Mouse (Mus musculus): ENCODE results near the gene Cst6. TPM values are rescaled to one million over a fixed set of nuclear protein-coding genes. Genes with fewer than 3 reads are reported as not detected.
"Not testable (repeated sequence)": the region's sequence is repeated elsewhere in the genome, so short reads cannot be mapped to it uniquely, and the experiment has no call there.

Gene Cst6
- 10 to 100 TPM; 17.3 to 21.4 TPM for total RNA-seq (2021)
- long read RNA-seq, experiment 1, transcript Cst6-201 (3 exons, 3,951 nt), result major isoform, 15 of 18 reads
- long read RNA-seq, experiment 1, partial matches to known transcripts, result 1 of 18 reads
- long read RNA-seq, experiment 1, other reads (novel, unspliced or antisense), result 0 of 18 reads
- long read RNA-seq, experiment 2, transcript Cst6-201 (3 exons, 3,951 nt), result major isoform, 17 of 18 reads
- long read RNA-seq, experiment 2, partial matches to known transcripts, result 1 of 18 reads
- long read RNA-seq, experiment 2, other reads (novel, unspliced or antisense), result 0 of 18 reads

DNA sequence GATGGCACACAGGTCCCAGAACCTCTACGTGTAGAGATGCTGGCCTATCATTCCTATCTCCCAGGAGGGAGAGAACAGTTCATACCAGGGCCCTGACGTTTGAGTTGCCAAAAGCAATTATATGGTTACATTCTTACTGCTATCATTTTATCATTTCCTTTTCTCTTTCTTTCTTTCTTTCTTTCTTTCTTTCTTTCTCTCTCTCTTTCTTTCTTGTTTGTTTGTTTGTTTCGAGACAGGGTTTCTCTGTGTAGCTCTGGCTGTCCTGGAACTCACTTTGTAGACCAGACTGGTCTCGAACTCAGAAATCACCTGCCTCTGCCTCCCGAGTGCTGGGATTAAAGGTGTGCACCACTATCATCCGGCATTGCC lies at the start of gene Cst6:
Gene Cst6 (minus strand): TSS at position 73 of the 372 bp plus-strand sequence.
- DNase-seq, result not testable (repeated sequence)

DNA sequence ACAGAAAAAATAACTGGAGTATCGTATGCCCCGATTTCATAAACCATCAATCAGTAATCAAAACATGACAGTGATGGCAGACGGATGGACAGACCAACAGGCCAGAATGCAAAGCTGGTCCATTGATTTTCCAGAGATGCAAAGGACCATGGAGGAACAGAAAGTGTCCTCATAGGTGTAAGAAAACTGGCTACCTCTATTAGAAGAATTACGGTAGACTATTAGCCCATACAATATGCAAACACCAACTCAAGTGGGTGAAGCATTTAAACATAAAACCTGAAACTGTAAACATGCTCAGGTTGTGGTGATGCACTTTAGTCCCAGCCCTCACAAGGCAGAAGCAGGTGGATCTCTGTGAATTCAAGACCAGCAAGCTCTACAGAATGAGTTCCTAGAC lies 46.0 kb upstream of the Cst6 start:
- no peak for DNase-seq

DNA sequence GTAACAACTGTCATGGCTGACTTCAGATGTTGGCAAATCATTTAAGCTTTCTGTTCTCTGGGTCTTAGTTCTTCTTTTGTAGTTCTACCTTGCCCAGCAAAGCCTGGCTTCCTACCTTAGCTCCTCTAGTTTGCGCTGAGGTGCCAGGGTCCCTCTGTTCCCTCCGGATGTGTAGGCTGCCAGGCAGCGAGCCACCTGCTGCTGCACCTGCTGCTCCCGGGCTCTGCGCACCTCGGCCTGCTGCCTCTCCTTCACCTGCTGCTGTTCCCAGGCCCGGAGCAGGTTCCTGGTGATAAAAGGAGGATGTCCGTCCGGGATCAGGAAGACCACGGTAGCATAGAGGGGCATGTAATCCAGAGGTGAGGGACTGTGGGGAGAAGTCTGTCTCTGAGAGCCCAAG lies 44.8 kb upstream of the Cst6 start:
- DNase-seq, result no peak

DNA sequence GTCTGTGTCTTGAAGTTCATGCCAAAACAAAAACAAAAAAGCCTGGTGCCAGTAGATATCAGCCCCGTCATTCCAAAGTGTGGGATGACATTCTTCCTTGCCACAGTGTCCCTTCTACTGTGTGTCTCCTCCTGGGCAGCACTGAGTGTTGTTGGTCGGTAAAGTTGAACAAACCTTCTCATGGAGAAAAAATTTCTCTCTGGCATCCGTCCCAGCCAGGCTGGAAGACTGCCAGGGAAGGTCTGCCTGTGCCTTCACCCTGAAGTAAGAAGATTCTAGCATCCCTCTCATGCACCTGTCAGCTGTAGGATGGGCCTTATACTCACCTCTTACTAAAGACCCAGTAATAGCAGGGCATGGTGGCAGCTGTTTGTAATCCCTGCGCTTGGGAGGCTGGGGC lies 43.5 kb upstream of the Cst6 start:
- DNase-seq, result peak; percentile 41 to 79

DNA sequence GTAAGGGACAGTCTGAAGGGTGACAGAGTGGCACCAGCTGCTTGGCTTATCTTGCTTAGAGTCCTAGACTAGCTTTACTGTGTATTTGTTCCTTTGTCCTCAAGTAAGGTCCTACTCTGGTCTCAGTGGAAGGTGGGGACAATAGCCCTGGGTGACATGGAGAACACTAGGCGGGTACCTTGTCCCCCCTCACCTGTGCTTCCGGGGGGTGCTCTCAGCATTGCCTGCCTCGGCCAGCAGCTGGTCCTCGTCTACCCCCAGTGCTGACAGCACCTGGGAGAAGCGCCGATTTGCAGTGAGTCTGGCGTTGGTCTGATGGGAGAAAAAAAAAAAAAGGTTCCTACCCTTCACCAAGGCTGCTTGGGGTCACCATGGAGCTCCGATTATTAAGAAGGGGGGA lies 41.0 kb upstream of the Cst6 start:
- no peak for DNase-seq

DNA sequence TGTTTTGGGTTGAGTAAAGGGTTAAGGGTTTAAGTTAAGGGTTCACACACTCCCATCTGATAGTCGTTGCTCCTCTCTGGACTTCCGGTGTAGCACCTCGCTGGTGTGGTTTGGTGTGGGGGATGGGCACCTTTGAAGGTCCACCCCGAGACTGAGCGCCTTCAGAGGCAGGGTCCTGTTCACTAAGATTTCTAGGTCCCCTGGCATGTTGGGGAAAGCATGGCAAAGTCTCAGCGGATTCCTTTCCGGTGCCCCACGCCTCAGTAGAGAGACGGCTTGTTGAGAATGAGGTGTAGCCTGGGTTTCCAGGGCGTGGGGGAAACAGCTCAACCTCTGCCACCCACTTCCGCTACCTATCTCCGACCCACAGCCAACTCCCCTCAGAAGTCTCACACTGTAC lies 40.3 kb upstream of the Cst6 start:
- DNase-seq, result peak; percentile 45 to 52

DNA sequence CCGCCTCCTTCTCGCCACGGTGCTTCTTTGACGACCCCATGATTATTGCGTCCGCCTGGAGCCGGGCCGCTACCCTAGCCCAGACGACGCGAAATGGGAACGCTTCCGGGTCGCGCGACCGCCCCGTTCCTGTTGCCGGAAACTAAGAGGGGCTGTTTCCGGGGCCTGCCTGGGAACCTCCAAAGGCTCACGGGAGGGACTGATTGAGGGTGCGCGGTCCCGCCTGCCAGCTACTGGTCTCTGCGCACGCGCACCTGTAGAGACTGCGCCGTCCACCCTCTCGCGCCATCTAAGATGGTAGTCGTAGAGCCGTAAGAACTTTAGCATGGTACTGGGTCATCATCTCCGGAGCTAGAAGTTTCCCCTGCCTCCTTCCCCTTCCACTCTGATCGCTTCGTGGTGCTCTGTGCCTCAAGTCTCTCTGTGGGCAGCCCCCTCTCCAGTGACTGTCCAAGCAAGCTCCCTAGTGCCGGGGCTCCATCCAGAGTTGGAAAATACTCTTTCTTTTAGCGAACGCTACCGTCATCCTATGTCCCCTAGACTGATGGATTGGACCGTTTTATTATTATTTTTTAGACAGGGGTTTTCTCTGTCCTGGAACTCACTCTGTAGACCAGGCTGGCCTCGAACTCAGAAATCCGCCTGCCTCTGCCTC lies 39.3 kb upstream of the Cst6 start, which contains the start of gene Sart1:
Gene Sart1 (minus strand): TSS at position 116 of the 655 bp plus-strand sequence.
- peak; percentile 94 to 98 for DNase-seq

DNA sequence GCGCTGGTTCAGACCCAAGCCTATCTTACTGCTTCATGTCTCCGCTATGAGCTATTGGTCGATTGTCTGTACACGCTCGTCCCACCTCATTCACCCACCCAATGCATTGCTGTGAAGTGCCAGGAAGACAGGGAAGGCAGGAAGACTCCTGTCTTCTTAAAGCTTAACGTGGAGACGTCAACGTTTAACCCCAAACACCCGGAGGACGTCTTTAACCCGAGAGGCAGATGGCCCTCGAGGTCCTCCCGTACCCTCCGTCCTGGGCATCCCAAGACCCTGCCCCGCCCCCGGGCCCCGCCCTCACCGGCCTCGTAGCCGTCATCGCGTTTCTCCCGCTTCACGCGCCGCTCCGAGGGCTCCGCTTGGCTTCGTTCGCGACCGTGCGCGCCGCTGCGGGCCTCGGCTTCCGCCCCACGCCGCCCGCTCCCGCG lies 38.7 kb upstream of the Cst6 start:
- DNase-seq, result no peak

DNA sequence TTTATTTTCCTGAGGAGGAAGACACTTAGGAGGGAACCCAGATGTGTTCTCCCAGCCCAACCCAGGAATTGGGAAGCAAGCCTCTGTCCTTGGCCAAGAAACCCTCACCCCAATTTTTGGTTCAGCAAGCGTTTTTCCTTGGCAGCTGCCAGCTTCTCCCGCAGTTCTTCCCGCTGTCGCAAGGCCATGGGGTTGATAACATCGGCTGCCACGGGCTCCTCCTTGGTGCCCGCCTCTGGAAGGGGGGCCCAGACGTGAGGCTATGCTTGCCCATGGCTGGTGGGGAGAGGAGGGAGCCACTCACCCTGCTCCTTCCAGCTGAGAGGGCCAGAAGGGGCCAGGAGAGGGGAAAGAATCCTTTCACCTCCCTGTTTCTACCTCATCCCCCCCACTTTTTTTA lies 35.3 kb upstream of the Cst6 start:
- no peak for DNase-seq

DNA sequence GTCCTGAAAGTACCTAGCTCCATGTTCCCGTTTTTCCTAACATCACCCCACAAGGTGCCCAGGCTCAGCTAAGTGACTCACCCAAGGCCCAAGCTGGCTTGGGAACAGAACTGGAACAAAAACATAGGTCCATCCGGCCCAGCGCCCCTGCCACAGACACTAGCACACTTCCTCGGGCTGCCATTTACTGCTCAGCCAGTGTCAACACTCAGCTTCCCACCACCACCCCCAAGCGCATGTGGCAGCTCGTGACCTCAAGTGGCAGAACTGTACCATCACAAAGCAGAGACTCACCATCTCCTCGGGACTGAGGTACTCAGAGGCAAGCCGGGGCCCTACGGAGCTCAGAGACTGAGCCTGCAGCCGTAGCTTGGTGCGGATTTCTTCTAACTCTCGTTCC lies 34.0 kb upstream of the Cst6 start:
- DNase-seq, result no peak

DNA sequence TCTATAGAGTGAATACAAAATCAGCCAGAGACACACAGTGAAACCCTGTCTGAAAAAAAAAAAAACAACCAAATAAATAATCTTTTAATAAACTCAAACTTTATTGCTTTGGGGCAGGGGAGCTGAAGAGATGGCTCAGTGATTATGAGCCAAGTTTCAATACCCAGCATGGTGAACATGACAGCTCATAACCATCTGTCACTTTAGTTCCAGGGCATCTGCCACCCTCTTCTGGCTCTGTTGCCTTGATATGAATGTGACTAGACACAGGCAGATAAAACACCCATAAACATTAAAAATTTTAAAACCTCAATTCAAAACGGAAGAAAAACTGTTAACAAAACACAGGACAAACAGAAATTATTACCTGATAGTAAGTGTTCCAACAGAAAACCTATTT lies 28.1 kb upstream of the Cst6 start:
- DNase-seq, result no peak

DNA sequence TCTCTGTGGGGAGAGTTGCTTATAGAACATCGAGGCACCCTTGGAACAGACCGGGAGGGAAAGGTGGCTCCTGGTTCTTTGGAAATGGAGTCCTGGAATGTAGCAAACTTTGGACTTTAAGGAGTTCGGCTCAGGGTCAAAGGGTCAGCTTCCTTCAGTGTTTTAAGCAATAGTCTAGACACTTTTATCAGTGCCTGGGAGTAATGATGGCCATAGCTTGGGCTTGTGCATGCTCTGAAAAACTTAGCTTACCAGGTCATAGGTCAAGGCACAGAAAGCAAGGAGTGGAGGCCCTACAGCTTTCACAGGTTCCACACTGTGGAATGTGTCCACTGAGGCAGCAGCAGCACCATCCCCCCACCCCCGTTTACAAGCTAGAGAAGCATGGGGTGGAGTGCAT lies 25.4 kb upstream of the Cst6 start:
- DNase-seq, result no peak

DNA sequence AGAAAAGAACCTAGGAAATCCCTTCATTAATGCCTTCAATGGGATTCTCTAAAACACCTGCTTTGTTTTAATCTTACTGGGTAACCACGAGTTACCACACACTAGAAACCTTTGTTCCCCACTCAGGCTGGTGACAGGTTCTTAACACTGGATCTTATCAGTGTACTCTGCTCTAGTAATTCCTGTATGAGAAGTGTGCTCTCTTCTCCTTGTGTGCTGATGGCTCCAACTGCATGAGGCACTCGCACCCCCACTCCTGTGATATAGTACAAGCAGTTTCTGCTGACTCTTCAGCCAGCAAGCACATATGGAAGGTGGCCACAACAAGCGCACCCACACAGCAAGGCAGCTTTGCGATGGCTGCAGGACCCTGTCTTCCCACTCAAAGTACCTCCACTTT lies 24.8 kb upstream of the Cst6 start:
- no peak for DNase-seq

DNA sequence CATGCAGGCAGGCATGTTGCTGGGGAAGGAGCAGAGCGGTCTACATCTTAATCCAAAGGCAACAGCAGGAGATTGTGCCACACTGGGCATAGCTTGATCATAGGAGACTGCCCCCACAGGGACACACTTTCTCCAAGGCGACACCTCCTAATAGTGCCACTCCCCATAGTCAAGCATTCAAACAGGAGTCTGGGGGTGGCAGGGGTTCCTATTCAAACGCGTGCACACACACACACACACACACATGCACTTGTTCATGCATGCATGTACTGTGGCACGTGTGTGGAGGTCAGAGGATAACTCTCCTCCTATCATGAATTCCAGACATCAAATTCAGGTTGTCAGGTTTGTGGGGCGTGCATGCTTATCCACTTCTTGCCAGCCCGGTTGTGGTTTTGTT lies 23.4 kb upstream of the Cst6 start:
- DNase-seq, result no peak

DNA sequence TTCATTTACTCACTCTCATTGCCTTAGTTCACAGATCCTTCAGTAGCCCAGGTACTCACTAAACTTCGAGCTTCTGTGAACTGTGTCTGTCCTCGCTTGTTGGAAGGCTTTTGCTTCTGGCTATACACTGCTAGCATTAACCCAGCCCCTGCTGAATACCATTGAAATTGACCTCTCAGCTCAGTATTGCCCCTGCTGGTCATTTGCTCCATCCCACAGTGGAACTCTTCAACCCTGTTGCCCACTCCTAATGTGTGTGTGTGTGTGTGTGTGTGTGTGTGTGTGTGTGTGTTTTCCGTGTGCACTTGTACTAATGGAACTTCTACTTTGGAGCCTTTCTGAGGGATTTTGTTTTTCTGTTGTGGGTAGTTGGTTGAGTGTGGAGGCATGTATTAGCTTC lies 21.6 kb upstream of the Cst6 start:
- DNase-seq, result no peak

DNA sequence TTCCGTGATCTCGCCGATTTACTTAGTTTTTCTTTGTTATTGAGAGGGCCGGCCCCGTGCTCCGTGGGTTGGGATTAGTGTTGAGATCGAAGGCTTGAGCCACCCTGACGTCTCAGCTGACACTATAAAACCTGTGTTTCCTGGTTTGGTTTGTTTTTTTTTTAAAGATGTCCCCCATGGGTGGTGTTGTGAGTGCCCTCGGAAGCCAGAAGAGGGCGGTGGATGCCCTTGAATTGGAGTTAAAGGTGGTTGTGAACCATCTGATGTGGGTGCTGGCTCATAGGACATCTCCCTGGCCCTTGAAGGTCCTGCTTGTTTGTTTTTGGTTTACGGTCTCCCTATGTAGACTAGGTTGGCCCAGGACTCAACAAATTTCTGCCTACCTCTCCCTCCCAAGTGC lies 18.1 kb upstream of the Cst6 start:
- DNase-seq, result no peak

DNA sequence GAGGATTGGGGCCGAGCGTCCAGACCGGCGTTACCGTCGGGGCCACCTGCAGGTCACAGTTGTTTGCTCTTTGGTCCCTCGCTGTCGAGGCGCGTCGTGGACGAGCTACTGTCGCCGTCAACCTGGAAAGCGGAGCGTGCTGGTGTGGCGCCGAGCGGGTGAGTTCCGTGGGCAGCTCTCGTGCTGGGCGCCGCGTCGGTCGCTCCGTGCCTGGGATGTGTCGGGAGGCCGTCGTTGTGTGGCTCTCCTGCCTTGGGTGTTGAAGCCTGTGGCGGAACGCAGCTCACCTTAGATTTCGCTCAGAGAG lies 17.6 kb upstream of the Cst6 start, which contains the start of gene Banf1:
Gene Banf1 (minus strand): TSS at position 116 of the 307 bp plus-strand sequence.
- DNase-seq, result no peak

DNA sequence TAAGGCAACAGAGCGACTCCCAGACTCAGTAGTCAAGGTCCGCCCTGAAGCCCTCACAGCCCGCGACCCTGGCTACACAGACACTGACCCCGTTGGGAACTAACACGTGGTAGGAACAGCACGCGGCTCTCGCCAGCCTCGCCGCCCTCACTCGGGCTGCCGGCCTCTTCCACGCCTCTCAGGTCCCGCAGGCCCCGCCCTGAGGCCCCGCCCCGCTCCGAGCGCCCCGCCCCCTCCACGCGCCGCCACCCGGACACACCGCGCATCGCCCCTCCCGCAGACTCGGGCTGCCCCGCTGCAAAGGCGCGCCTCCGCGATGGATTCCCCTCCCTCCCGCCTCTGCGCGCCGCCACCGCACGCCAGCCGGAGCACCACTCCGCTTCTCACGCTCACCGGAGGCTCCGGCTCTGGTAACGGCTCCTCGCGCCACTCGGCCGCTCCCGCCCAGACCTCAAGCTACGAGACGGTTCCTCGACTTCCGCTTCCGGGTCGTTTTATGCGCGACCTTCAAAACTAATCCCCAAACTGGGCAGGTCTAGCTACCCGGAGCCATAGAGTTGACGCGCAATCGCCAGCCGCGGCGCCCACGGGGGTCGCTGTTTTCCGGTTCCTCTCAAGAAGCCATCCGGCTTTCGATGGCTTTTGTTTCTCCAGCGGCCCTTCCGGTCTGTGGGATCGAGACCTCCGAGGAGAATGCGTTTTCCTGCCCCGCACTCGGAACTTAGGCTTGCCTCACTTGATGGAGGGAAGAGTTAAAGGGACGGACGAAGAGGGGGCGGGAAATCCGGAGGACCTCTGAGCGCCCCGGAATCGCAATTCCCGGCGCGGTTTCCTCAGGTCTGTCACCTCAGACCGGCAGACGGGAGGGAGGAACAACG lies 17.0 kb upstream of the Cst6 start, which contains the start of gene Eif1ad:
Gene Eif1ad (plus strand): TSS at position 567 of the 878 bp plus-strand sequence.
- DNase-seq, result peak; percentile 95 to 98

DNA sequence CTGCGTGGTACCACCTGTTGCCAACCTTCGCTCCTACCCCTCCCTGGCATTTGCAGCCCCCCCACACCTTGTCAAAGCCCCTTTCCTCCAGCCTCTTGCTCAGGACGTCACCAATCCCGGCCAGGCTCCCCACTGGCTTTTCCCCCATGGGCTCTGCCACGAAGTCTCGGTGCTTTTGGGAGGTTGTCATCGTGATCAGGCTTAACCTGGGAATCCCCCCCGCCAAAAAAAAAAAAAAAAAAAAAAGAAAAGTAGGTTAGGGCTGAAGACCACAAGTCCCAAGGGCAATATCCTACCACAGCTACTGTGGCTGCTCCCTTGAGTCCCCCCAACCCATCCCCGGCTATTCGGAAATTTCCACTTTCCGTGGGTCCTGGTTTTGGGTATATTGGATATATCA lies 16.4 kb upstream of the Cst6 start:
- DNase-seq, result no peak

DNA sequence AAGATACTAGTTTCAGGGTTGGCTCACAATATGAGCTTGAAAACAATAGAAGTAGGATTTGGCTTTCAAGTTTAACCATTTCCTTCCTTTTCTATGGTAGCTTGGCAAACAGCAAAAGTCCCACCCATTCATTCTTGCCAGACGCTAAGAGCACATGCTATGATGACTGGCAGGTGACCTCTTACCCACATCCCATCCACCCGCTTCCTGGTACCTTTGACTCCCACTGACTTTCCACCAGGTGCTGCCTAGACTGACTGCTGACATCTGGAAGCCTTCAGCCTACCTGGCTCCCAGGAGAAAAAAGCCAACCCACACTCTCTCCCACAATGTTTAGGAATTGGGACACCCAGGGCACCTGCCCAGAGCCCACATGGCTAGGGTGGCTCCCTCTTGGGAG lies 14.8 kb upstream of the Cst6 start:
- DNase-seq, result no peak

DNA sequence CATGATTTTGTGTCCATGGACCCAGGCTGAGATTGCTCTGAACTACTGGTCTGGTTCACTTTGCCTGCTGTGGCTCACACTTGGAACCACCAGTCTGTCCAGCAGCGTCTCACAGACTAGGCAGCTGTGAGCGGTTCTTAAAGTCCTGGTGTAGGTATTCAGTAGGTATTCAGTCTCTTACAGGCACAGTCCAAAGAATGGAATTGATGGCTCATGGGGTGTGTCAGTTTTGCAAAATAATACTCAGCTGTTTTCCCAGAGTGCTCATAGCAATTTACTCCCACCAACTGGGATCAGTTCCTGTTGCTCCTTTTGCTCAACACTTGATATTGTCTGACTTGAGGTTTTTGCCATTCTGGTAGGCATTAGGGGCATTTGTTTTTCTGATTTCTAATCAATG lies 12.8 kb upstream of the Cst6 start:
- DNase-seq, result no peak

DNA sequence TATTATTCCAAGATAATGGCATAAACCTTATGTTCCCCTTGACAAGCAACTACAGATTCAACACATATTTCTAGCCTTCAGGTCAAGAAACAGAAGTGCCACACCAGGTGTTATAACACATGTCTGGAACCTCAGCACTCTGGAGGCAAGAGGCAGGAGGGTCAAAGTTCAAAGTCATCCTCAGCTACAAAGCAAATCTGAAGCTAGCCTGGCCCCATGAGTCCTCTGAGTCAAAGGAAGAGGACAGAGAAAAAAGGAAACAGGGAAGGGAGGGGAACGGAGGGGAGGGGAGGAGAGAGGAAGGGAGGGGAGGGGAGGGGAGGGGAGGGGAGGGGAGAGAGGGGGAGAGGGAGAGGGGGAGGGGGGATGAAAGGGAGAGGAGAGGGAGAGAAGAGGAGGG lies 6.7 kb upstream of the Cst6 start:
- no peak for DNase-seq

DNA sequence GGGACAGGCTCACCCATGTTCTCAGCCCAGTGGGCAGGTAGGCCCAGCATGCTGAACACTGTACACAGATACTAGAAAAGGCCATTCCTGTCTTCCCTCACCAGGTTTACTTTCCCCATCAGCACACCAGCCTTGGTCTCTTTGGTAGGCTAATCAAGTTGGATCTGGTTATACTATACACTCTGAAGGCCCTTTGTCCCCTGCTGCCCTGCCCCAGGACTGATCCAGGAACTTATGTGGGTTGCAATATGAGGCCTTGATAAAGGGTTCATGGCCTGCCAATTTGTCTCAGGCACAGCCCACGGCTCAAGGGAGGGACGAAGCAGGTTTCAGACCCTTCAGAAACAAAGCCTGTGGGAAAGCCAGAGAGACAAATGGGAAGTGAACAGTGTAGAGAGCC lies 4.2 kb upstream of the Cst6 start:
- no peak for DNase-seq
